Mouse (Mus musculus): ENCODE measurements at regions not wholly inside any gene's neighbourhood (a gene's known extent, or its start where the extent isn't known, plus 50 kb on each side); places are given as distances from the start of the nearest gene placed in this dataset.
A peak's percentile ranks its signal among the peaks of the same experiment; 100 is the strongest.

- no peak for ATAC-seq (replicated peaks; ENCODE audit: poor library complexity, severe bottlenecking)
These were observed 206.1 kb upstream of the Bmper start for GRCm38 (mm10) chr9:23016733-23017132.

GRCm38 (mm10) chr9:23024061-23024460 lies 198.8 kb upstream of the Bmper start:
- ATAC-seq (replicated peaks; ENCODE audit: poor library complexity, severe bottlenecking) = no peak

- ATAC-seq (replicated peaks; ENCODE audit: poor library complexity, severe bottlenecking) = no peak
These were observed 197.6 kb upstream of the Bmper start for GRCm38 (mm10) chr9:23025247-23025646.

- ATAC-seq (replicated peaks; ENCODE audit: poor library complexity, severe bottlenecking) = peak; percentile 78
These were observed 195.2 kb upstream of the Bmper start for GRCm38 (mm10) chr9:23027377-23028313.

- ATAC-seq (replicated peaks; ENCODE audit: poor library complexity, severe bottlenecking) = no peak
These were observed 193.5 kb upstream of the Bmper start for GRCm38 (mm10) chr9:23029421-23029820.

GRCm38 (mm10) chr9:23030138-23030537 lies 192.7 kb upstream of the Bmper start:
- peak; percentile 21; the same call in 1 of the 2 replicates for ATAC-seq (replicated peaks; ENCODE audit: poor library complexity, severe bottlenecking)

GRCm38 (mm10) chr9:23030546-23030945 lies 192.3 kb upstream of the Bmper start:
- ATAC-seq (replicated peaks; ENCODE audit: poor library complexity, severe bottlenecking) = no peak

- ATAC-seq (replicated peaks; ENCODE audit: poor library complexity, severe bottlenecking) = no peak
These were observed 191.0 kb upstream of the Bmper start for GRCm38 (mm10) chr9:23031916-23032315.

GRCm38 (mm10) chr9:23035306-23035705 lies 187.6 kb upstream of the Bmper start:
- ATAC-seq (replicated peaks; ENCODE audit: poor library complexity, severe bottlenecking) = no peak

- ATAC-seq (replicated peaks; ENCODE audit: poor library complexity, severe bottlenecking) = peak; percentile 20
These were observed 186.8 kb upstream of the Bmper start for GRCm38 (mm10) chr9:23035901-23036610.

- no peak for ATAC-seq (replicated peaks; ENCODE audit: poor library complexity, severe bottlenecking)
These were observed 185.4 kb upstream of the Bmper start for GRCm38 (mm10) chr9:23037513-23037914.

- ATAC-seq (replicated peaks; ENCODE audit: poor library complexity, severe bottlenecking) = no peak
These were observed 183.3 kb upstream of the Bmper start for GRCm38 (mm10) chr9:23039588-23039987.

GRCm38 (mm10) chr9:23041025-23041424 lies 181.9 kb upstream of the Bmper start:
- no peak for ATAC-seq (replicated peaks; ENCODE audit: poor library complexity, severe bottlenecking)

- ATAC-seq (replicated peaks; ENCODE audit: poor library complexity, severe bottlenecking) = no peak
These were observed 181.1 kb upstream of the Bmper start for GRCm38 (mm10) chr9:23041537-23042472.

- ATAC-seq (replicated peaks; ENCODE audit: poor library complexity, severe bottlenecking) = no peak
These were observed 179.9 kb upstream of the Bmper start for GRCm38 (mm10) chr9:23043006-23043405.

- ATAC-seq (replicated peaks; ENCODE audit: poor library complexity, severe bottlenecking) = no peak
These were observed 177.4 kb upstream of the Bmper start for GRCm38 (mm10) chr9:23045486-23045885.

- no peak for ATAC-seq (replicated peaks; ENCODE audit: poor library complexity, severe bottlenecking)
These were observed 172.1 kb upstream of the Bmper start for GRCm38 (mm10) chr9:23050751-23051150.

- ATAC-seq (replicated peaks; ENCODE audit: poor library complexity, severe bottlenecking) = no peak
These were observed 163.3 kb upstream of the Bmper start for GRCm38 (mm10) chr9:23059526-23059925.

GRCm38 (mm10) chr9:23060526-23060925 lies 162.3 kb upstream of the Bmper start:
- ATAC-seq (replicated peaks; ENCODE audit: poor library complexity, severe bottlenecking) = no peak

GRCm38 (mm10) chr9:23061179-23061929 lies 161.5 kb upstream of the Bmper start:
- ATAC-seq (replicated peaks; ENCODE audit: poor library complexity, severe bottlenecking) = no peak

All from granulocyte monocyte progenitor cell, adult 5-6 weeks (primary cell).